ENCODE assay signal across 13 mouse cellular contexts in the genomic region with DNA sequence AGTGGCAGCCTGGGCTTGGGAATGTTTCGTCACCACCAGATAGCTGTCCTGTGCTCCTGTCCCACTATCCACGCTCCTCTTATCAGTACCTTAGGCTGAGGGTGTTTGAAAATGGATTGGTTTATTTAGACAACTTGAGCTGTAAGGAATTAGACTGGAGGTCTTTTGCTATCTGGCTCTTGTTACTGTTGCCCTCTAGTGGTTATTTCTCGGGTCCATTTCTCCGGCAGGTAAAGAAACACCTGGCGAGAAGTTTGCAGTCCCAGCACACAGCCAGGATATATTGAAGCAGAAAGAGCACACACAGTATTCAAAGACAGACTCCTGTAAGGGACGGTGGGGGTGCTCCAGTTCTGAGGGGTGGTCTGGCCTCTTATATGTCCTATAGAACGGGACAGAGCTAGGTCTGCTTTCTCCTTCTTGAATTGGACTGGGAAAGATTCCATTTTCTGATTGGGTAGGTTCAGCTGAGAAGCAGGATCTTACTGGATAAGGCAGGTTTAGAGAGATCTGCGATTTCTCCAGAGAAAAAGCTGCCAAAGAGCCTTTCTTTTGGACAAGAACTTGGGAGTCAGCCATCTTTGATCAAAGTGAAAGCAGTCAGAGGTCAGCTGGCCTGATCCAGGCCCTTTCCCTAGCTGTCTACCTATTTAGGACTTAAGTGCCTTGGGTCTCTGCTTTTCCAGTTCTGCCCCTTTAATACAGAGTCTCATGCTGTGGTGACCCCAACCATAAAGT.
A peak's percentile ranks its signal among the peaks of the same experiment; 100 is the strongest.
DNase-seq lines count a peak whose midpoint lies in the region; ATAC-seq and TF ChIP-seq lines count a peak whose summit lies in the region.
"Had no signal": no experiment of that assay in that cellular context is flagged by ENCODE, and none has a peak within 500 bp of the region (broad histone marks: within the 10 kb centered on the region; RNA-seq: fewer than 3 reads in every experiment).

No protein-coding gene starts in this region.

- H3K4me2 ChIP-seq in hindbrain, postnatal 0 days (ENCODE audit: low read depth, low read length) = no peak overlapping the region
- no peak overlapping the region for H3K4me2 ChIP-seq in hindbrain, embryonic 12.5 days (replicated peaks)
- no peak overlapping the region for H3K4me2 ChIP-seq in lung, embryonic 14.5 days
- no peak overlapping the region for H3K4me2 ChIP-seq in hindbrain, embryonic 14.5 days (replicated peaks)
- H3K4me2 ChIP-seq: hindbrain, embryonic 15.5 days had no signal

- H3K4me1 ChIP-seq in hindbrain, postnatal 0 days (ENCODE audit: insufficient read depth, low read length) = no peaks in the 10 kb centered on the region
- H3K4me1 ChIP-seq in hindbrain, embryonic 12.5 days = no peaks in the 10 kb centered on the region
- H3K4me1 ChIP-seq in lung, embryonic 14.5 days (ENCODE audit: insufficient read depth) = no peaks in the 10 kb centered on the region
- 0 out of 4 replicates have a peak, but pooled peaks cover 0 to 2% of the 10 kb centered on the region in 2 experiments for H3K4me1 ChIP-seq in ES-E14 (ENCODE audit: control insufficient read depth in 2 of 2, insufficient read depth in 2 of 2, low read length in 2 of 2, poor library complexity in 1 of 2)
- no peaks in the 10 kb centered on the region for H3K4me1 ChIP-seq in hindbrain, embryonic 14.5 days (replicated peaks; ENCODE audit: control insufficient read depth, insufficient read depth, low read length)
- H3K4me1 ChIP-seq: hindbrain, embryonic 15.5 days had no signal

- peak; percentile 56 for TF ChIP-seq CTCF in hindbrain, postnatal 0 days (IDR thresholded peaks at IDR 0.05; ENCODE audit: low read depth)
- peak; percentile 51 for TF ChIP-seq CTCF in lung, embryonic 14.5 days (IDR thresholded peaks at IDR 0.05; ENCODE audit: low read depth)
- peak; percentile 39; the same call in 1 of the 2 replicates for TF ChIP-seq CTCF in brain, embryonic 14.5 days (IDR thresholded peaks at IDR 0.05; ENCODE audit: borderline replicate concordance, extremely low read depth, insufficient read depth, insufficient read length)

- H3K9me3 ChIP-seq in hindbrain, postnatal 0 days (ENCODE audit: low read length) = no peaks in the 10 kb centered on the region
- H3K9me3 ChIP-seq in hindbrain, embryonic 12.5 days (replicated peaks) = no peaks in the 10 kb centered on the region
- no peaks in the 10 kb centered on the region for H3K9me3 ChIP-seq in lung, embryonic 14.5 days (ENCODE audit: low read depth, low read length)
- no peaks in the 10 kb centered on the region for H3K9me3 ChIP-seq in ES-E14 (ENCODE audit: control insufficient read depth, insufficient read depth, low read depth, low read length)
- no peaks in the 10 kb centered on the region for H3K9me3 ChIP-seq in hindbrain, embryonic 14.5 days (ENCODE audit: control insufficient read depth, low read length)
- H3K9me3 ChIP-seq: embryonic facial prominence, embryonic 10.5 days; hindbrain, embryonic 15.5 days; midbrain, embryonic 10.5 days had no signal

- no peak for ATAC-seq in hindbrain, postnatal 0 days
- ATAC-seq in hindbrain, embryonic 12.5 days (ENCODE audit: low FRiP score) = no peak
- no peak for ATAC-seq in lung, embryonic 14.5 days (ENCODE audit: insufficient read depth)
- ATAC-seq in hindbrain, embryonic 14.5 days (ENCODE audit: low FRiP score) = no peak

- H3K27ac ChIP-seq in hindbrain, postnatal 0 days = no peak overlapping the region
- H3K27ac ChIP-seq in hindbrain, embryonic 12.5 days = no peak overlapping the region
- no peak overlapping the region for H3K27ac ChIP-seq in lung, embryonic 14.5 days (ENCODE audit: low read depth)
- H3K27ac ChIP-seq in ES-E14 (ENCODE audit: insufficient read depth, low read depth, low read length, poor library complexity, severe bottlenecking) = no peak overlapping the region
- H3K27ac ChIP-seq in hindbrain, embryonic 14.5 days = no peak overlapping the region
- H3K27ac ChIP-seq: embryonic facial prominence, embryonic 10.5 days; hindbrain, embryonic 15.5 days; midbrain, embryonic 10.5 days had no signal

- in situ Hi-C loops in ES-E14 (cut with MboI; ENCODE audit: low sequenced_read_pairs in 2 of 2, unreplicated experiment in 2 of 2) = no loop called here

- no peaks in the 10 kb centered on the region for H3K36me3 ChIP-seq in hindbrain, postnatal 0 days (ENCODE audit: insufficient read depth, low read length)
- H3K36me3 ChIP-seq in hindbrain, embryonic 12.5 days = no peaks in the 10 kb centered on the region
- H3K36me3 ChIP-seq in lung, embryonic 14.5 days (ENCODE audit: insufficient read depth) = no peaks in the 10 kb centered on the region
- no peaks in the 10 kb centered on the region for H3K36me3 ChIP-seq in ES-E14 (ENCODE audit: control insufficient read depth, insufficient read depth, low read length, poor library complexity, severe bottlenecking)
- no peaks in the 10 kb centered on the region for H3K36me3 ChIP-seq in hindbrain, embryonic 14.5 days (replicated peaks; ENCODE audit: control insufficient read depth, insufficient read depth)
- H3K36me3 ChIP-seq: embryonic facial prominence, embryonic 10.5 days; hindbrain, embryonic 15.5 days; midbrain, embryonic 10.5 days had no signal

- 60% methylated on average over 8 of the region's 8 CpGs for WGBS in hindbrain, postnatal 0 days
- WGBS in hindbrain, embryonic 12.5 days = 64% methylated on average over 8 of the region's 8 CpGs
- 30% methylated on average over 8 of the region's 8 CpGs for WGBS in lung, embryonic 14.5 days
- WGBS in hindbrain, embryonic 14.5 days = 62% methylated on average over 8 of the region's 8 CpGs

- no peaks in the 10 kb centered on the region for H3K27me3 ChIP-seq in hindbrain, postnatal 0 days (ENCODE audit: insufficient read depth, low read length)
- H3K27me3 ChIP-seq in hindbrain, embryonic 12.5 days = no peaks in the 10 kb centered on the region
- H3K27me3 ChIP-seq in lung, embryonic 14.5 days (ENCODE audit: insufficient read depth, low read length) = no peaks in the 10 kb centered on the region
- H3K27me3 ChIP-seq in hindbrain, embryonic 14.5 days (ENCODE audit: control insufficient read depth, insufficient read depth, low read length) = no peaks in the 10 kb centered on the region
- H3K27me3 ChIP-seq: hindbrain, embryonic 15.5 days had no signal

- no peak for TF ChIP-seq POLR2A in brain, embryonic 14.5 days (IDR thresholded peaks at IDR 0.05; ENCODE audit: borderline replicate concordance, extremely low read depth, insufficient read depth, insufficient read length, poor library complexity, severe bottlenecking)

- peak; percentile 31 for DNase-seq in hindbrain, postnatal 0 days (ENCODE audit: low spot score)
- DNase-seq in lung, embryonic 14.5 days = peak; percentile 31
- DNase-seq in lung, postnatal 4 days = no peak
- DNase-seq in ES-E14 (ENCODE audit: low read depth, low spot score) = peak; percentile 28
- DNase-seq in brain, embryonic 14.5 days (ENCODE audit: low read depth) = no peak
- no peak for DNase-seq in hindbrain, embryonic 14.5 days (ENCODE audit: low spot score)
- DNase-seq: adrenal gland, postnatal 14 days; cerebellum, adult 8-10 months; layer of hippocampus, adult 9-11 months had no signal

- no peak overlapping the region for H3K4me3 ChIP-seq in hindbrain, postnatal 0 days (ENCODE audit: low read length)
- H3K4me3 ChIP-seq in hindbrain, embryonic 12.5 days = no peak overlapping the region
- no peak overlapping the region for H3K4me3 ChIP-seq in lung, embryonic 14.5 days (ENCODE audit: low read depth, low read length)
- no peak overlapping the region for H3K4me3 ChIP-seq in ES-E14 (ENCODE audit: insufficient read depth in 1 of 2, low read depth in 1 of 2, low read length in 2 of 2, poor library complexity in 1 of 2, severe bottlenecking in 1 of 2)
- H3K4me3 ChIP-seq in hindbrain, embryonic 14.5 days (replicated peaks; ENCODE audit: low read length) = no peak overlapping the region
- H3K4me3 ChIP-seq: embryonic facial prominence, embryonic 10.5 days; hindbrain, embryonic 15.5 days; midbrain, embryonic 10.5 days had no signal

- no peak overlapping the region for H3K9ac ChIP-seq in hindbrain, postnatal 0 days (replicated peaks; ENCODE audit: low read length)
- no peak overlapping the region for H3K9ac ChIP-seq in hindbrain, embryonic 12.5 days
- H3K9ac ChIP-seq in lung, embryonic 14.5 days = no peak overlapping the region
- no peak overlapping the region for H3K9ac ChIP-seq in ES-E14 (ENCODE audit: insufficient read depth, low read depth, low read length, poor library complexity, severe bottlenecking)
- no peak overlapping the region for H3K9ac ChIP-seq in hindbrain, embryonic 14.5 days
- H3K9ac ChIP-seq: hindbrain, embryonic 15.5 days had no signal

TF ChIP-seq in ES-E14, 5 proteins besides CTCF, POLR2A, EP300 and RAD21:
- TF ChIP-seq MAFK (IDR thresholded peaks at IDR 0.05; ENCODE audit: insufficient read depth, low read depth, low read length) (no peak), CHD2 (IDR thresholded peaks at IDR 0.05; ENCODE audit: low read depth, low read length) (no peak), ZC3H11A (IDR thresholded peaks at IDR 0.05; ENCODE audit: borderline replicate concordance, low read depth, low read length) (no peak), HCFC1 (IDR thresholded peaks at IDR 0.05; ENCODE audit: borderline replicate concordance, insufficient read depth, low read length) (no peak), ZNF384 (IDR thresholded peaks at IDR 0.05; ENCODE audit: low read depth, low read length) (no peak)

Comparison
In these comparisons a context has a peak if more than half of its experiments do, and no peak if none do; other contexts are left out.
1. DNase-seq: peak in hindbrain, postnatal 0 days (single experiment), lung, embryonic 14.5 days (single experiment) and ES-E14 (single experiment); none in lung, postnatal 4 days (0 of 2), brain, embryonic 14.5 days (single experiment) and hindbrain, embryonic 14.5 days (single experiment).
2. Peak in every context shown above with its lines, with median percentiles within 50 percentile points of each other: CTCF ChIP-seq.